Mouse (Mus musculus) stomach, postnatal 0 days (tissue): ENCODE results near the gene Ccdc62.

Experiments used
- CTCF ChIP-seq: IDR thresholded peaks from 2 replicates; pipeline ENCODE4 v1.5.1; 2016; ENCODE audit warnings: antibody characterized with exemption, low read depth, mild to moderate bottlenecking, moderate library complexity
- EP300 ChIP-seq: optimal IDR thresholded peaks from 2 replicates; pipeline ENCODE3; 2016; ENCODE audit warnings: antibody characterized with exemption

GRCm38 (mm10) chr5:124014791-124015251 lies 84.3 kb downstream of the Ccdc62 start:
- TF ChIP-seq EP300 (no peak), CTCF (no peak)
